Mouse (Mus musculus): Measurements from ENCODE around the gene Lbx1. TPM values are rescaled to one million over a fixed set of nuclear protein-coding genes. Genes with fewer than 3 reads are reported as not detected.
A peak's percentile ranks its signal among the peaks of the same experiment; 100 is the strongest.

Lbx1 gene
- polyA plus RNA-seq, 1 experiment from 2014 or later: 5.0 TPM

- no peaks in the 10 kb centered on the region for H3K36me3 ChIP-seq (ENCODE audit: control insufficient read depth, insufficient read depth, low read length)
- H3K4me2 ChIP-seq (ENCODE audit: low read depth, severe bottlenecking): no peak overlapping the region
- ATAC-seq (ENCODE audit: insufficient number of reproducible peaks, low FRiP score, low TSS enrichment, low read depth) (no peak), DNase-seq (ENCODE audit: low spot score) (no peak)
- no peak overlapping the region for H3K4me3 ChIP-seq (ENCODE audit: low read depth, low read length)
- 74% methylated on average over 19 of the region's 19 CpGs for WGBS
- no peaks in the 10 kb centered on the region for H3K4me1 ChIP-seq (ENCODE audit: control insufficient read depth, insufficient read depth, low read length)
- H3K27me3 ChIP-seq (ENCODE audit: control insufficient read depth, insufficient read depth, low read length): peaks cover 13% of the 10 kb centered on the region
- no peak overlapping the region for H3K9ac ChIP-seq (ENCODE audit: low read length)
- no peak overlapping the region for H3K27ac ChIP-seq (replicated peaks; ENCODE audit: low read depth, low read length)
- no peaks in the 10 kb centered on the region for H3K9me3 ChIP-seq (ENCODE audit: control insufficient read depth, low read length)
Observed at GRCm38 (mm10) chr19:45248691-45249090, 13.1 kb upstream of the Lbx1 start.

DNA sequence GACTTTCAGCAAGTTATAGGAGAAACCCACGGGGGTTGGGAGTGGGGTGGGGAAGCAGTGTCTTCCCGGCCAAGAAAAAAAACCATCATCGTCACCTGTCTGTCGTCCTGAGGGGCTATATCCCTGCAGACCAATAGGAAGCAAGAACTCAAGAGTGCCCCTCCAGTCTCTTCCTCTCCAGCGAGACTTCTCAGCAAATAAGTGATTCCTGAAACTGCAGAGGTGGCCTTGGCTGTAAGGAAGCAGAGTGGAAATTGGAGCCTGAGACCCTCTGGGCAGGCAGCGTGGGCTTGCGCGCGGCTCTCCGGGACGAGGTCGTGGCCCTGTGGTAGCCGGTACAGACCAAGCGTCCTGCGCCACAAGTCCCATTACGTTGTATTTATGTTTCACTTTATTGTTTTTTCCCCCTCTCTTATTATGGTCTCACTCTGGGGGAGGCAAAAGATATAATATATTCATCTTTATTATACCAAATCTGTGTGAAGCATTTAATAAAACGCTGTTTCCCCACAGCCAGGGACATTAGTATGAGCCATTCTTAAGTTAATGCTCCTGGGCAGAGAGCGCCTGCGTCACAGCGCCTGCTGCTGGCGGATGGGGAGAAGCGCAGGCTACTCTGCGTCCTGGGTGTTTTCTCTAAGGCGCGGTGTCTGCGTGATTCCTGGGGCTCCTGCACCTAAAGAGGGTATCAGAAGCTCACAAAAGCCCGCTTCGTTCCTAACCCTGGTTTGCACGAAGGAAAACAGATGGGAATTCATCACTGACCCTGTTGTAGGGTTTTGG is 8.5 kb upstream of the Lbx1 start:
- Histone ChIP-seq H3K4me2 (ENCODE audit: low read depth, severe bottlenecking) (no peak overlapping the region), H3K36me3 (ENCODE audit: control insufficient read depth, insufficient read depth, low read length) (no peaks in the 10 kb centered on the region), H3K27me3 (ENCODE audit: control insufficient read depth, insufficient read depth, low read length) (peaks cover 56% of the 10 kb centered on the region), H3K9ac (ENCODE audit: low read length) (no peak overlapping the region), H3K27ac (replicated peaks; ENCODE audit: low read depth, low read length) (no peak overlapping the region), H3K9me3 (ENCODE audit: control insufficient read depth, low read length) (no peaks in the 10 kb centered on the region), H3K4me3 (ENCODE audit: low read depth, low read length) (no peak overlapping the region), H3K4me1 (ENCODE audit: control insufficient read depth, insufficient read depth, low read length) (no peaks in the 10 kb centered on the region)
- ATAC-seq (ENCODE audit: insufficient number of reproducible peaks, low FRiP score, low TSS enrichment, low read depth) (no peak), DNase-seq (ENCODE audit: low spot score) (peak; percentile 71)
- WGBS: 1% methylated on average over 29 of the region's 29 CpGs

DNA sequence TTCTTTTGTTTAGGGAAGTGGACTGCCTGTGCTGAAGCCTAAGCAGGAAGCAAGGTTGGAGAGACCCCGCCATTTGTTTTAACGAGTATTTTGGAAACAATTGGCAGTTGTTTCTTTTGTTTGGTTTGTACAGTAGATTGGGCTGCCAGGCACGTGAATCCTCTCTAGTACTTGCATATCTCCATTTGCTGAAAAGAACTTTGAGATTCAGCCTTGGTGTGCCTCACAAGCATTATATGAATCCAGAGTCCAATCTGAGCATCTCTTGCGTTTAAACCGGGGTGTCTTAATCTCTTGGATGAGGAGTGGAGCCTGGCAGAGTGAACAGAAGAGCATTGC is 7.6 kb upstream of the Lbx1 start:
- 3% methylated on average over 5 of the region's 5 CpGs for WGBS
- Histone ChIP-seq H3K4me1 (ENCODE audit: control insufficient read depth, insufficient read depth, low read length) (no peaks in the 10 kb centered on the region), H3K4me2 (ENCODE audit: low read depth, severe bottlenecking) (no peak overlapping the region), H3K36me3 (ENCODE audit: control insufficient read depth, insufficient read depth, low read length) (no peaks in the 10 kb centered on the region), H3K9me3 (ENCODE audit: control insufficient read depth, low read length) (no peaks in the 10 kb centered on the region), H3K27me3 (ENCODE audit: control insufficient read depth, insufficient read depth, low read length) (peaks cover 65% of the 10 kb centered on the region), H3K27ac (replicated peaks; ENCODE audit: low read depth, low read length) (no peak overlapping the region), H3K4me3 (ENCODE audit: low read depth, low read length) (no peak overlapping the region), H3K9ac (ENCODE audit: low read length) (no peak overlapping the region)
- ATAC-seq (ENCODE audit: insufficient number of reproducible peaks, low FRiP score, low TSS enrichment, low read depth): no peak
- DNase-seq (ENCODE audit: low spot score): no peak

GRCm38 (mm10) chr19:45242348-45243263 is 7.0 kb upstream of the Lbx1 start:
- no peaks in the 10 kb centered on the region for H3K9me3 ChIP-seq (ENCODE audit: control insufficient read depth, low read length)
- peaks cover 71% of the 10 kb centered on the region for H3K27me3 ChIP-seq (ENCODE audit: control insufficient read depth, insufficient read depth, low read length)
- H3K4me2 ChIP-seq (ENCODE audit: low read depth, severe bottlenecking): no peak overlapping the region
- no peak overlapping the region for H3K27ac ChIP-seq (replicated peaks; ENCODE audit: low read depth, low read length)
- WGBS: 1% methylated on average over 23 of the region's 23 CpGs
- H3K4me1 ChIP-seq (ENCODE audit: control insufficient read depth, insufficient read depth, low read length): no peaks in the 10 kb centered on the region
- H3K36me3 ChIP-seq (ENCODE audit: control insufficient read depth, insufficient read depth, low read length): no peaks in the 10 kb centered on the region
- DNase-seq (ENCODE audit: low spot score) (peak; percentile 70), ATAC-seq (ENCODE audit: insufficient number of reproducible peaks, low FRiP score, low TSS enrichment, low read depth) (no peak; the same call in 1 of the 2 replicates)
- H3K4me3 ChIP-seq (ENCODE audit: low read depth, low read length): no peak overlapping the region
- no peak overlapping the region for H3K9ac ChIP-seq (ENCODE audit: low read length)

DNA sequence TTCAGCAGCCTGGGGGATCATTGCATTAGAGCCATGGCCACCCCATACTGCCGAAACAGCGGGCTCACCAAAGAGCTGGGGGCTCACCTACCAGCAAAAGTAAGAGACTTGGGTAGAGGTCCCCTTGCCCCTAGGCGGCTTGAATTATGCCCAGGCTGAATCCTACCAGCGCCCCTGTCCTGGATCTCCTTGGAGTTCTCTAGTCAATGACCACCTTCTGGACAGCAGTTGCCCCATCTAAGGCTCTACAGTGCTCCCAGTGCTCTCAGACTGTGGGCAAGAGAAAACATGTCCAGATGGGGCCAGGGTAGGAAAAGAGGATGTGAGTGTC is 6.4 kb upstream of the Lbx1 start:
- 0 out of 2 replicates have a peak, but pooled peaks cover 3% of the 10 kb centered on the region for H3K4me1 ChIP-seq (ENCODE audit: control insufficient read depth, insufficient read depth, low read length)
- no peak overlapping the region for H3K4me3 ChIP-seq (ENCODE audit: low read depth, low read length)
- no peaks in the 10 kb centered on the region for H3K36me3 ChIP-seq (ENCODE audit: control insufficient read depth, insufficient read depth, low read length)
- no peaks in the 10 kb centered on the region for H3K9me3 ChIP-seq (ENCODE audit: control insufficient read depth, low read length)
- no peak overlapping the region for H3K27ac ChIP-seq (replicated peaks; ENCODE audit: low read depth, low read length)
- peaks cover 77% of the 10 kb centered on the region for H3K27me3 ChIP-seq (ENCODE audit: control insufficient read depth, insufficient read depth, low read length)
- no peak overlapping the region for H3K4me2 ChIP-seq (ENCODE audit: low read depth, severe bottlenecking)
- WGBS: 10% methylated on average over 4 of the region's 4 CpGs
- no peak for ATAC-seq (ENCODE audit: insufficient number of reproducible peaks, low FRiP score, low TSS enrichment, low read depth)
- DNase-seq (ENCODE audit: low spot score): peak; percentile 31
- H3K9ac ChIP-seq (ENCODE audit: low read length): no peak overlapping the region

- Histone ChIP-seq H3K4me1 (ENCODE audit: control insufficient read depth, insufficient read depth, low read length) (peaks cover 13% of the 10 kb centered on the region), H3K27ac (replicated peaks; ENCODE audit: low read depth, low read length) (no peak overlapping the region), H3K27me3 (ENCODE audit: control insufficient read depth, insufficient read depth, low read length) (peaks cover 89% of the 10 kb centered on the region), H3K4me3 (ENCODE audit: low read depth, low read length) (no peak overlapping the region), H3K36me3 (ENCODE audit: control insufficient read depth, insufficient read depth, low read length) (no peaks in the 10 kb centered on the region), H3K4me2 (ENCODE audit: low read depth, severe bottlenecking) (no peak overlapping the region), H3K9me3 (ENCODE audit: control insufficient read depth, low read length) (no peaks in the 10 kb centered on the region), H3K9ac (ENCODE audit: low read length) (no peak overlapping the region)
- 6% methylated on average over 2 of the region's 2 CpGs for WGBS
- no peak for DNase-seq (ENCODE audit: low spot score)
- no peak for ATAC-seq (ENCODE audit: insufficient number of reproducible peaks, low FRiP score, low TSS enrichment, low read depth)
Observed at GRCm38 (mm10) chr19:45240026-45240425, 4.4 kb upstream of the Lbx1 start.

- peaks cover 93% of the 10 kb centered on the region for H3K27me3 ChIP-seq (ENCODE audit: control insufficient read depth, insufficient read depth, low read length)
- ATAC-seq (ENCODE audit: insufficient number of reproducible peaks, low FRiP score, low TSS enrichment, low read depth) (no peak), DNase-seq (ENCODE audit: low spot score) (no peak)
- WGBS: 7% methylated on average over 1 of the region's 1 CpGs
- no peaks in the 10 kb centered on the region for H3K9me3 ChIP-seq (ENCODE audit: control insufficient read depth, low read length)
- no peak overlapping the region for H3K4me3 ChIP-seq (ENCODE audit: low read depth, low read length)
- H3K27ac ChIP-seq (replicated peaks; ENCODE audit: low read depth, low read length): no peak overlapping the region
- no peak overlapping the region for H3K9ac ChIP-seq (ENCODE audit: low read length)
- H3K4me1 ChIP-seq (ENCODE audit: control insufficient read depth, insufficient read depth, low read length): peaks cover 13% of the 10 kb centered on the region
- no peak overlapping the region for H3K4me2 ChIP-seq (ENCODE audit: low read depth, severe bottlenecking)
- no peaks in the 10 kb centered on the region for H3K36me3 ChIP-seq (ENCODE audit: control insufficient read depth, insufficient read depth, low read length)
Observed at GRCm38 (mm10) chr19:45239191-45239590, 3.6 kb upstream of the Lbx1 start.

DNA sequence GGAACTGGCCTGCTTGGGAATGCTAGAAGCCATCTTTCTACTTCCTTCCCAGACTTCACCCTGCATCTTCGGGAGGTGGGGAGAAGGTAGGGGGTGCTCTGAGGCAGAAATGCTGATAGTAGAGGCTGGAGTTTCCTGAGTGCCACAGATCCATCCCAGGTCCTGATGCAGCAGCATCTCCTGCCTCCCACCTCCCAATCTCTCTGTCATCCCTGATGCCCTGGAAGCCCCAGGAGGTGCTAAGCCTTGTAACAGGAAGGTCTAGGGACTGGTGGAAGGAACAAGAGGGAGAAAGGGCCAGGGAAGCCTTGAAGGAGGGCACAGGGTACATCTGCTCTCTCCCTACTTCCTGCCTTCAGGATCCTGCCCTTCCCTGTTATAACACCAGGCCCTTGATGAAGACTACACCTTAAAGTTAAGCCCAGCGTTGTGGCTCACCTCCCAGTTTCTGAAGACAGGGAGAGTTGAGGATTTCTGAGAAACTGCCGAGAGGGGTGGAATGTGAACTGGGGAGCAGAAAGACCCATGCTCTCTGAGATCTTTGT is 2.1 kb upstream of the Lbx1 start:
- H3K4me2 ChIP-seq (ENCODE audit: low read depth, severe bottlenecking): no peak overlapping the region
- DNase-seq (ENCODE audit: low spot score) (no peak), ATAC-seq (ENCODE audit: insufficient number of reproducible peaks, low FRiP score, low TSS enrichment, low read depth) (no peak)
- no peaks in the 10 kb centered on the region for H3K36me3 ChIP-seq (ENCODE audit: control insufficient read depth, insufficient read depth, low read length)
- H3K4me1 ChIP-seq (ENCODE audit: control insufficient read depth, insufficient read depth, low read length): peaks cover 13% of the 10 kb centered on the region
- H3K27ac ChIP-seq (replicated peaks; ENCODE audit: low read depth, low read length): no peak overlapping the region
- no peak overlapping the region for H3K9ac ChIP-seq (ENCODE audit: low read length)
- WGBS: 8% methylated on average over 3 of the region's 3 CpGs
- peaks cover 92% of the 10 kb centered on the region for H3K27me3 ChIP-seq (ENCODE audit: control insufficient read depth, insufficient read depth, low read length)
- H3K4me3 ChIP-seq (ENCODE audit: low read depth, low read length): no peak overlapping the region
- no peaks in the 10 kb centered on the region for H3K9me3 ChIP-seq (ENCODE audit: control insufficient read depth, low read length)

All from limb, embryonic 11.5 days (tissue).